Mouse (Mus musculus): ENCODE measurements around the gene Rb1.

- no peak for TF ChIP-seq GATA1 (IDR thresholded peaks at IDR 0.05; ENCODE audit: low read length)
- no peak for TF ChIP-seq TAL1 (IDR thresholded peaks at IDR 0.05; ENCODE audit: low read length)
Observed at GRCm38 (mm10) chr14:73329871-73330270, 4.2 kb upstream of the Rb1 start.
